Mouse (Mus musculus) layer of hippocampus, adult 18-20 months (tissue): ENCODE measurements around the gene Tdrd9. TPM values are rescaled to one million over a fixed set of nuclear protein-coding genes. Genes with fewer than 3 reads are reported as not detected.
A peak's percentile ranks its signal among the peaks of the same experiment; 100 is the strongest.

Experiments
- DNase-seq, 2 experiments: peaks; one replicate each; pipeline ENCODE4 v3.0.0; 2022; ENCODE audit warnings: low spot score in 2 of 2
- microRNA-seq, 2 experiments: library from miRNA; unstranded; fragments of <30 nt; microRNA quantifications; one replicate each; pipeline ENCODE4 v1.2.0; 2021
- total RNA-seq, 2 experiments: library from RNA; stranded (reverse); gene quantifications; 2 replicates each; pipeline ENCODE4 v1.2.3; 2021

Gene Tdrd9
- total RNA-seq, 2 experiments from 2014 or later: 0.25 to 0.52 TPM

DNA sequence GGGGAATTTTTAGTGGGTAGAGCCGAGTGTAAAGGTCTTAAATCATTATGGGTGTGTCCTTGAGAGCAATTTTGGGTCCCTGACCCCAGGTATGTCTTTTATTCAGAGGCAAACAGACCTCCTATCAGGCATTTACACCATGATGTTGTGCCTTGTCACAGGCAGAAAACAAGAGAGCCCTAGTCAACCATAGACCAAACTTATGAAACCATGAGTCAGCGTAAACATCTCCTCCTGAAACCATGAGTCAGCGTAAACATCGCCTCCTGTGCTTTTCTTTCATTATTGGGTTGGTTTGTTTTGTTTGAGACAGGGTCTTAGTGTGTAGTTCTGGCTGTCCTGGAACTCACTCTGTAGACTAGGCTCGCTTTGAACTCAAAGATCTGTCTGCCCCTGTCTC, 131.8 kb downstream of the Tdrd9 start:
- DNase-seq: no peak

DNA sequence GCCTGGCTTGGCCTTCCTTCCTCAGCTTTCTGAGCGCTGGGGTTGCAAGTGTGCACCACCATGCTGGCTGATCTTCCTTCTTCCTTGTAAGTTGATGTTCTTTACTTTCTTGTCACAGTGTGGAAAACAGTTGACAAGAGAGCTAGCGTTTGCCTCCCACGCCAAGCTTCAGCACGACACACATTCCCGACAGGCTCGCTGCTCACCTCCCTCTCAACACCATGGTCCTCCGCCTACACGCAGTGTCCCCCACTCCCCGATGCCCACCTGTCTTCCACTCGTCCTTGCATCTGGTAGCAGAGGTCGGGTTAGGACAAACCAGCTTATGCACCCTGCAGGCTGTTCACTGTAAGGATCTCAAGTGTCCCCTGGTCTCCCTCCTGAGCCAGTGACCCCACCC, 133.5 kb downstream of the Tdrd9 start:
- no peak for DNase-seq

DNA sequence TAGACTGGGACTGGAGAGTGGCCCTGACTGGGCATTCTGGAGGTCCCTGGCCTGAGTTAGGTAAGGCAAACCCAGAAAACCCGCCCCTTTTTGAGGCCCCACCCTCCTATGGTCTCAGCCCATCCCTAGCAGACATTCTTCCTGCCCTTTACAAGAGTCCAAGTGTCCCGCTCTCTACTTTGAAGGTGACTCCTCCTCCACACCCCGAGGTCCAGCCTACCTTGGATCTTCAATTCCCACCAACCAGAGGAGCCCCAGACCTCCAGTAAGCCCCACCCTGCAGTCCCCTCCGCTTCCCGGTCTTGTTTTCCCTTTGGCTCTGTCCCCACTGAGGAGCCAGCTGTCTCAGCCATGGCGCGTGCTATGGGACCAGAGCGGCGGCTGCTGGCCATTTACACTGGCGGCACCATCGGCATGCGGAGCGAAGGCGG, 135.2 kb downstream of the Tdrd9 start, which contains the start of gene Aspg:
Gene Aspg, plus strand, starts transcription at position 139 of the 431 bp plus-strand sequence.
- no peak for DNase-seq

GRCm38 (mm10) chr12:112107685-112108084, 136.3 kb downstream of the Tdrd9 start:
- no peak for DNase-seq

DNA sequence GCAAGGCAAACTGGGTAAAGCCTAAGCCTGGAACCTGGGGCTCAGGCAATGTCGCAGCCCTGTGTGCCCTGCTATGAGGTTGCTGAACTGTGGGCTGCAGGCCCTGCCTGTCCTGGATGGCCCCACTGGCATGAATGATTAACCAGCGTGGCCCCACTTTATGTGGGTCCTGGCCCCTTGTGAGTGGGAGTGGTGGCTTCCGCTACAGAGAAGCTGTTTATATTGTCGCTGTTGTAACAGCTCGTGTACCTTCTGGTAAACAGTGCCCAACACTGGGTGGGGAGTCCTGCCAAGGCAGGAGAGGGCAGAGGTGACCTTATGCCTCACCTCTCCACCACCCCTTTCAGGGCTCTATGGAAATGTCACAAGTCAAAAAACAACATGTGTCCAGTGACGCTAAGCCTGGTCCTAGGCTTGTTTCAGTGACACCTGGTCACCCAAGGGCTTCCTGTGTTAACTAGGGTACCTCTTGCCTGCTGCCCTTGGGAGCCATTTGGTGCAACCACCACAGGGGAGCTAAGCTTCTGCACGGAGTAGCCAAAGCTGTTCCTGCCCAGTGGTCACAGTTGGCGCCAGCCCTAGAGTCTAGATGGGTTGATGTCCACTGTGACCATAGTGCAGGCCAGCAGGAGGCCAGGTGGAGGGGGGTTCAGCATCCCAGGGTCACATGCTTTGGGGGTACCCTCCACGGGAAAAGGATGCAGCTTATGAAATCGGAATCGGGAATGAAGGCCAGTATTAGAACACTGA, 137.5 kb downstream of the Tdrd9 start:
- DNase-seq: no peak

DNA sequence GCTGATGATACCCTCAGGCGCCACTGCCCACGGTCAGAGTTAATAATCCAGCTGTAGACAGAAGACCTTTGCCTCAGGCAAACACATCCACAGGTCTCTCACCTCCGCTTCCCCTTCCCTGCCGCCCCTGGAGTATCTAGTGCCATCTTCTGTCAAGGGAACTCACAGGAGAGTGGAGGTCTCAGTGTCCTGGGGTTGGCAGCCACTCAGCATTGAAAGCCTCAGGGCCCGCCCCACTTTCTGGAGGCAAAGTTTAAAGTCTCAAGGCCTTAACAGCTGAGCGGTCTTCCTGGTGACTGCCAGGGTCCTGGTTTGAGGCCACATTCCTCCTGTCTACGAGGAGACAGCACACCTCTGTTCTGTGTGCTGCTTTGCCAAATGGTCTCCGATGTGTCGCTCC, 138.3 kb downstream of the Tdrd9 start:
- no peak for DNase-seq

- DNase-seq: no peak
Observed at GRCm38 (mm10) chr12:112111323-112111722, 140.0 kb downstream of the Tdrd9 start.

- no peak for DNase-seq
Observed at GRCm38 (mm10) chr12:112112235-112112634, 140.9 kb downstream of the Tdrd9 start.

DNA sequence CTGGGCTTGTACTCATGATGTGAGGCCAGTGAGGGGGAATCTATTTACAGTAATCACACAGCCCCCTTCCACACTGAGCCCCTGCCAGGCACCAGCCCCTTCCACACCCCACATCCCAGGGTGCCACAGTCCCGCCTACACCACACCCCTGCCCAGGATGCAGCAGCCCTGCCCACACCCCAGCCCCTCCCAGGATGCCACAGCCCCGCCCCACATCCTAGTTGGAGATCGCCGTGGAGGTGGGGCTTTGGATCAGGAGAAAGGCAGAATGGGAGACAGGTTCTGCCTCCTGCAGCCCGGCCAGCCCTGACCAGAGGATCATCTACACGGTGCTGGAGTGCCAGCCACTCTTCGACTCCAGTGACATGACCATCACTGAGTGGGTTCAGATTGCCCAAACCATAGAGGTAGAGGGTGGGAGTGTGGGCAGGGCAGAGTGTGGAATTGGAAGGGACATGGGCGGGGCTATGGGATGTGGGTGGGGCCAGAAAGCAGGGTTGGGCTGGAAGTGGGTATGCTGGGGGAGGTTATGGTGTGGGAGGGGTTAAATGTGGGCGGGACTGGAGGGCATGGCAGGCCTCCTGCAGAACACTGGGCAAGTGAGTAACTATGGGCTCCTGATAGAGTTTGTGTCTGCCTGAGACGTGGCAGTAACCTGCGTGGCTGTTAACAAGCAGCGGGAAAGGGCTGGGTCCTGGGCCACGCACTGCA, 141.5 kb downstream of the Tdrd9 start:
- no peak for DNase-seq

DNA sequence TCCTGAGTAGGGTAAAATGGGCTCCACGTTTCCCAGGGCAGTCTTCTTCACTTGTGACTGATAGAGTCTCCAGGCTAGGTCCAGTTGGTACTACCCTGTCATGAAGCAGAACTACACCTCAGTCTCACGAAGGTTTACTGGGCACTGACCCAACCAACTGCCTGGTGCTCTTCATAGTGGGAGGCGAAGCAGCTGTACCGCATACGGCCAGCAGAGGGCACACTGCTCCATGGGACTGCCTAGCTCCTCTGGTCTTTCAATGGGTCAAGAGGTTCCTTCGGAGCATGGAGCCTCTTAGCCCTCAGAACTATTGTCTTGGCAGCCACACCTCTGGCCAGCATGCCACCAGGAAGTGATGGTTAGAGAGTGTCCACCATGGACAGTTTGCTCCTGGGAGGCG, 142.4 kb downstream of the Tdrd9 start:
- DNase-seq: peak; percentile 56 to 93

DNA sequence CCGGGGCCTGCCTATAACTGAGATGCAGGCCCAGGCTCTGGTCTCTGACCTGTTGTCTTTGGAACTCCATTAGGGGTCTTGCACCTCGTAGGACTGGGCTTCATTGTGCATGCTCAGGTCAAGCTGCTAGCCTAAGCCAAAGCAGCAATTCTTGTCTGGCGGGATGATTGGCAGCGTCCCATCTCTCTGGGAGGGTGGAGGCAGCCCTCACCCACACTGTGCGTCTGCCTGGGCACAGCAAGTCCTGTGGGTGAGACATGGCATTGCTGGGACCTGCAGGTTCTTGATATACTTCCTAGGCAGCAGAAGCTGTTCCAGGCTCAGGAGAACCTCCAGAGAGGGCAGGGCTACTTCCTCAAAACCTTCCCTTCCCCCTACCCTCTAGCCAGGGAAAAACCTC, 145.6 kb downstream of the Tdrd9 start:
- peak in 1 of 2 experiments; percentile 63 for DNase-seq

GRCm38 (mm10) chr12:112117649-112118048, 146.3 kb downstream of the Tdrd9 start:
- DNase-seq: peak; percentile 61 to 82

Small RNAs within 50 kb of the gene (microRNA-seq; reads per million reads assigned to microRNA genes)
- gene Mir3073a (0 reads per million in 2 experiments), gene Mir3073b (0 reads per million in 2 experiments)

Other genes with a start within 250 kb of the Tdrd9 start
- 100 to 1,000 TPM; 682 to 695 TPM for gene Klc1, start 212.7 kb upstream of the Tdrd9 start, total RNA-seq
- 1 to 10 TPM; 4.0 to 6.0 TPM for gene Xrcc3, start 157.7 kb upstream of the Tdrd9 start, total RNA-seq
- 10 to 100 TPM; 23.4 to 23.8 TPM for gene Zfyve21, start 157.4 kb upstream of the Tdrd9 start, total RNA-seq
- 10 to 100 TPM; 92.7 to 98.4 TPM for gene Ppp1r13b, start 63.4 kb upstream of the Tdrd9 start, total RNA-seq
- 100 to 1,000 TPM; 341 to 347 TPM for gene Atp5mpl, start 4.6 kb upstream of the Tdrd9 start, total RNA-seq
- under 1 TPM in 1 of 2 experiments, not detected in 1; 0.35 TPM for gene Rd3l, start 9.8 kb downstream of the Tdrd9 start, total RNA-seq
- 1 to 10 TPM; 3.8 TPM for gene Aspg, start 135.1 kb downstream of the Tdrd9 start, total RNA-seq
- 1 to 10 TPM; 3.9 to 4.5 TPM for gene Kif26a, start 174.6 kb downstream of the Tdrd9 start, total RNA-seq